Mouse (Mus musculus) monocyte, adult 2 months (primary cell): Measurements from ENCODE around the gene Ascc2.
"Not testable (repeated sequence)": the region's sequence is repeated elsewhere in the genome, so short reads cannot be mapped to it uniquely, and the experiment has no call there.

ENCODE experiments used
- DNase-seq, 2 experiments: peaks; one replicate each; pipeline ENCODE4 v3.0.0; 2022; ENCODE audit warnings: low spot score in 2 of 2, low read depth in 1 of 2

The Ascc2 gene

GRCm38 (mm10) chr11:4629861-4630280 is 7.7 kb upstream of the Ascc2 start:
- DNase-seq, result no peak

- DNase-seq, result no peak
These were observed 4.1 kb upstream of the Ascc2 start for GRCm38 (mm10) chr11:4633420-4633819.

DNA sequence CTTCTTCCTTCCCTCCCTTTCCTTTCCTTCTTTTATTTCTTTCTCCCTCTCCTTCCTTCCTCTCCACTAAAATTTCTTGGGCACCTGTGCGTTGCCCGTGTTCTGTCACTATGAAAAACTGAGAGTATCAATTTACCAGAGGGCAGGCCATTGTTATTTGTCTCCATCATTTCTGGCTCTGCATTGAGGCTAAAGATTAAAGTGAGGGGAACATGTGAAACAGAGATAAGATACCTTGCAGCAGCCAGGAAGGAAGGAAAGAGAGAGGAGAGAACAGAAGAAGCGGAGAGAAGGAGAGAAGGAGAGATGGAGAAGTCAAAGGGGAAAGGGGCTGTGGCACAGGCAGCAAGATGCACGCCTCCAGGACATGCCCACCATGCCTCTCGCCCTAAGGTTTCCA is 3.2 kb upstream of the Ascc2 start:
- DNase-seq, result no peak

DNA sequence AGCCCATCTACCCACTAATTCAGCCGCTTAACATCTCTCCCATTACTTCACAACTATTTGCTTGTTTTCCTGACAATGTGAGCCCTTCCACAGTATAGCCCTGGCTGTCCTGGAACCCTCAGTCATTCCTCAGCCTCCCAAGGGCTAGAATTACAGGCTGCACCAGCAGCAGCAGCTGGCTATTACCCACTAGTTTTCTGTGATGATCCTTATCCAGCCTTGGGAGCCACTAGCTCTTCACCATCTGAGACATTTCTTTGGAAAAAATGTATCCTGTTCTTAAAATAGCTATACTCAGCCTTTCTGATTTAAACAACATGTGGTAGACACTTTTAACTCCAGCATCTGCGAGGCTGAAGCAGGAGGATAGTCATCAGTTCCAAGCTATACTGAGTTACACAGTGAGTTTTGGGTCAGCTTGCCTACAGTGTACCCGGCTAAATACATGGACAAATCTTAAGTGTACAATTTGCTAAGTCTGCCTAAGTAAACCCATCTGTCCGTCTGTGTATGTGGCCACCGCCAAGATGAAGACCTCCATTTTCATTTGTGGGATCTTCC is 685 bp upstream of the Ascc2 start:
- DNase-seq, result no peak

DNA sequence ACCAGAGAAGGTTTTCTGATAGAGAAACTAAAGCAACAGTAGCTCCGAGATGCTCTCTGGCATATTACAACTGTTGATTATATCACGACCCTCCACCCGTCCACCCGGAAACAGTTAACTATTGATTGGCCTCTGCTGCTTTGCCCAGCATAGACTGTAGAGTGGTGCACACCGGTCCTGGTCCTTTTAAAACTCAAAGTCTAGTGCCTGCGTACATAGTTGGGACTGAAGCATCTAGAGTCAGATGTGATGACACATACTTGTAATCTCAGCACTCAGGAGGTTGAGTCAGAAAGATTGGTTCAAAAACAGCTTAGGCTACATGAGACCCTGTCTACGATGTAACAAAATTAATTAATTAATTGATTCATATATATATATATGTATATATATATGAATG is 714 bp downstream of the Ascc2 start:
- DNase-seq, result no peak

GRCm38 (mm10) chr11:4641185-4641584 is 3.6 kb downstream of the Ascc2 start:
- no peak for DNase-seq

DNA sequence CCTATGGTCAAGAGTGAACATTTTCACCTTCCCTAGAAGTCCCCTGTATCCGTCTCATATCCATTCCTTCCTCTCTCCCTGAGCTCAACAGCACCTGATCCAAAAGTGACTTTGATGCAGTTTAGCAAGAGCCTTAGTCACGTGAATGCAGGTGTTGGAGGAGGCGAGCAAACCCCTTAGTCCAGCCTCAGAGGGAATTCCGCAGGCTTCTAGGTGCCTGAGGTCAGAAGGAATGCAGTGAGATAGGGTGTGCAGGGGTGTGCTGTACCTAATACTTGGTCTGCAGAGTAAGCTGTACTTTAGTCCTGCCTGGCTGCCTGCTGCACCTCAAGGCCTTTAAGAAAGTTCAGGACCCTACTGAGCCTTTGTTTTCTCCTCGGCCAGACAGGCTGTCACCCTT is 6.2 kb downstream of the Ascc2 start:
- no peak for DNase-seq

DNA sequence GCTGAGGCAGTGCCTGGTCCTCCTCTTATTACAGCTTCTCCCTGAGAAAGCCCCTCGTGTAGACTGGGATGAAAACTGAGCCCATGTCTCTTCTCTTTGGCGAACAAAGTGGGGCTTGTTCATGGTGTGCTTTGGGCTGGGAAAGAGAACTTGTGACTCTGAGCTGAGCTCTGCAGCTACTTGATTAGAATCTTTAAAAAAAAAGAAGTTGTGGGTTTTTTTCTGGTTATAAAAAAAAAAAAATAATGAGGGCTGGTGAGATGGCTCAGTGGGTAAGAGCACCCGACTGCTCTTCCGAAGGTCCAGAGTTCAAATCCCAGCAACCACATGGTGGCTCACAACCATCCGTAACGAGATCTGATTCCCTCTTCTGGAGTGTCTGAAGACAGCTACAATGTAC is 7.6 kb downstream of the Ascc2 start:
- not testable (repeated sequence) for DNase-seq

DNA sequence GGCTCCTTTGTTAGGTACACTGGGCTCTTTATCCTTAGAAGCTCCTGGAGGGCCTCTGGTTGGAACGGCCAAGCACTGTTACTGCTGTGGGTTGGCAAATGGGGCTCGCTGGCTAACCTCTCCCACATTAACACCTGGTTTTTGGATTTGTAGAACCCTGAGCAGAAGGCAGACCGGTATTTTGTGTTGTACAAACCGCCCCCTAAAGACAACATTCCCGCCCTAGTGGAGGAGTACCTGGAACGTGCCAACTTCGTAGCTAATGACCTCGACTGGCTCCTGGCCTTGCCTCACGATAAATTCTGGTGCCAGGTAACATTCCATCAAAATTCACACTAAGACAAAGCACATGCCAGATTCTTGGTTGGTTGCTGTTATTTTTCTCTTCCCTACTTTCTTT is 8.9 kb downstream of the Ascc2 start:
- DNase-seq, result no peak

GRCm38 (mm10) chr11:4659818-4660217 is 22.3 kb downstream of the Ascc2 start:
- DNase-seq, result no peak

GRCm38 (mm10) chr11:4660309-4661025 is 22.9 kb downstream of the Ascc2 start:
- no peak for DNase-seq

DNA sequence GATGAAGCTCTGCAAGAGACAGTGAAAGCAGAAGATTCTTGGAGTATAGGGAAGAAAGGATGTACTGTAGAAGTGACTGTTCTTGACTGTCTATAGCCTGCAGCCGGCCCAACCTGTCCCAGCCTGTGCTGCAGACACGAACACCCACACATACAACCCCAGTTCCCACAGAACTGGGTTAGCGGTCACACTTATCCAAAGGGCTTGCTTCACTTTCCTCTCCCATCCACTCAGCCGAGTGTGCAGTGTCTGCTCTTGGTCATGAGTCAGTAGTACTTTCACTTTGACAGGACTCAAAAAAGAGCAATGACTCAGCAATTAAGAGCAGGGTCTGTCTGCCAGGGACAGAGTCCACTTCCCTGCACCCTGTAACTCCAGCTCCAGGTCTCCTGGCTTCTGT is 23.8 kb downstream of the Ascc2 start:
- DNase-seq, result no peak

- no peak for DNase-seq
These were observed 24.4 kb downstream of the Ascc2 start for GRCm38 (mm10) chr11:4661871-4662495.

DNA sequence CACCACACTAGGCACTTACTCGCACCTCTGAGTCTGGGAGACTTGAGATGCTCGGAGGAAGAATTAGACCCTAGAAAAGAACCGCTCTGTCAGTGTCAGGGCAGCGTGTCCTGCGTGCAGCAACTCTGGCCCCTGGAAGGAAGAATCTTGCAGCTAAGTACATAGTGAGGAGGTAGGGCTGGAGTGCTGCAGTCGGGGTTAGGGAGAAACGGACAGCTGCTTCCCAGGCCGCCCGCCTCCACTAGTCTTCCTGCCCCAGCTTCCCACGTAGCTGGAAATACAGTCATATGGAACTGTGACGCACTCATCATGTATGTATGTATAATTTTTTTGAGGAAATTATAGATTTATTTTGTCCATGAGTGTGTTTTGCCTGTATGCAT is 24.9 kb downstream of the Ascc2 start:
- no peak for DNase-seq

DNA sequence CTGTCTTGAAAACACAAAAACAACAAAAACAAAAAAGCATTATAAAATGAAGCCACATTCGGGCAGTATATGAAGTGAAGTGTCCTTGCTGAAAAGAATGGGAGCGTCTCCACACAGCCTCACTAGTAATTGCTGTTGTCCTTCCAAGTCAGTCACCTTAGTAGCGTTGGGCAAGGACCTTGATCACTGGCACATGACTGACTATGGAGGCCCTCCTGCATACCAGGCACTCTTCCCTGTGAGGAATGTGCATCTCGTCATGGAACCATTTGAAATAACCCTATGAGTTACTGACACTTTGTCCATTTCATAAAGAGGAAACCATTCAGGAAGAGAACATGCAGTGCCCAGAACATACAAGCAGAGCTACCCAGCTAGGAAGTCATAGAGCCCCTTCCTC is 34.2 kb downstream of the Ascc2 start:
- no peak for DNase-seq

- no peak for DNase-seq
These were observed 37.0 kb downstream of the Ascc2 start for GRCm38 (mm10) chr11:4674593-4674992.

GRCm38 (mm10) chr11:4675126-4675562 is 37.6 kb downstream of the Ascc2 start:
- DNase-seq, result no peak

- no peak for DNase-seq
These were observed 38.1 kb downstream of the Ascc2 start for GRCm38 (mm10) chr11:4675693-4676092.

GRCm38 (mm10) chr11:4677250-4677872 is 39.8 kb downstream of the Ascc2 start:
- no peak for DNase-seq

DNA sequence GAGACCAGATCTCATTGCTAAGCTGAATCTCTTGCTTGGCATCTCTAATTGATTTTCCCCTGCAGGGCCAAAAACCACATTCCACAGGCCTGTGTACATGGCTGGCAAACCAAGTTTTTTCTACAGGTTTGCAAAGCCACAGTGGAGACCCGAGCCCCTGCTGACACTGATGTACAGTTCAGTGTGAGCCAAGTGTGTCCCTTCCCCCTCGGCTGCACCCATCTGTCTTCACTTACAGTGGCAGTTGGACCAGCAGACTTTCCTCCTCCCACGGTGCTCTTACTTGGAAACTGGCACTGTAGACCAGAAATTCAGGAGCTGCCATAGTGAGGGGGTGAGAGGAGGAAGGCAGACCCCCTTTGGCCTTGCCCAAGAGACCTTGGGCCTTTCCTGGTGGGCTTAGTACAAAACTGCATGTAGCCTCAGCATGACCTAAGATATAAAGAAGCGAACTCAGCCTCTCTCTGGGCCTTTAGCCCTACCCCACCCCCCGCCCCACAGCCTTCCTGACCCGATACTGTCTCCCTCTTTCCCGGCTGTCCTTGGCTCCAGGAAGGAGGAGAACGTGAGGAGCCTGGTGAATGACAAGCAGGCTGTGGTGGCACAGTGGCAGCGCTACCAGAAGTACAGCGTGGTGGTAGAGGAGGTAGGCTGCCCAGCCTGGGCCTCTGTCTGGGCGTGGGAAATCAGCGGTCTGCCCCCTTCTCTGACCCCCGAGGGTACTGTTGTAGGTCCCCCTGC is 41.3 kb downstream of the Ascc2 start:
- no peak for DNase-seq

DNA sequence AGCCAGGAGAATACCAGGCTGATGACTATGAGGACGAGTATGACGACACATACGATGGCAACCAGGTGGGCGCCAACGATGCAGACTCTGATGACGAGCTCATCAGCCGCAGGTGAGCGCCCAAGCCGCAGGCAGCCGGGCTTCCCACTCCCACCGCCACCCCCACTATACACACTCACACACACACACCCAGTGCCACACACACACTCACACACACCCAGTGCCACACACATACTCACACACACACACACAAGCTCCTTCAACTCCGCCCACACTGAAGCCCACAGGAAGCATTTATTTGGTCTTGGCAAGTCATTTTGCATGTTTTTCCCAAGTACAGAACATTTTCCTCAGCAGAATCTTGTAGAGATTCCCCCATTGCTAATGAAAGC is 41.9 kb downstream of the Ascc2 start:
- no peak for DNase-seq

DNA sequence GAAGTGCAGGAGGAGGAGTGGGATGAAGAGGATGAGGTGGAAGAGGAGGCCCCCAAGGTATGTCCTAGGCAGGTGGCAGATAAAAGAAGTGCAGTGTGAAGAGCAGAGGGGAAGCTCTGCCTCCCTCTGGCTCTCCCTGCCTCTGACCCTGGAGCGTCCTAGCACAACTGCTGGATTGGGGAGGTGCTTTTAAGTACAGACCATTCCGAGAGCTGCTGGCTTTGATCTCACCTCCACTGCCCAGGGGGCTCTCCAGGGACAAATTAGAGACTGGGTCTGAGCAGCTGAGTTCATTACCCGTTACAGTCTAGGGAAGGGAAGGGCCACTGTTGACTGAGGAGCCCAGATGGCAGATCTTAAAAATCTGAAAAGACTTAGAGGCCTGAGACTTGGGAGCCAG is 42.6 kb downstream of the Ascc2 start:
- no peak for DNase-seq
